Comparison of ENCODE assay signal across 8 mouse cellular contexts in genomic region chr12:29894669-29895068, GRCm38 (mm10). TPM values are rescaled to one million over a fixed set of nuclear protein-coding genes. Genes with fewer than 3 reads are reported as not detected.
DNase-seq lines count a peak whose midpoint lies in the region; ATAC-seq and TF ChIP-seq lines count a peak whose summit lies in the region.

No protein-coding gene starts in this region.

- peaks cover 5 to 22% of the 10 kb centered on the region in 2 experiments; a peak in 3 of 4 replicates for H3K4me1 ChIP-seq in CH12.LX (ENCODE audit: control insufficient read depth in 1 of 2, insufficient read depth in 2 of 2)
- H3K4me1 ChIP-seq in limb, embryonic 10.5 days: no peaks in the 10 kb centered on the region

- no peak overlapping the region for H3K27ac ChIP-seq in CH12.LX (ENCODE audit: insufficient read depth, low read depth)
- no peak overlapping the region for H3K27ac ChIP-seq in limb, embryonic 10.5 days

- dilution Hi-C loops in CH12.LX (cut with MboI; ENCODE audit: extremely low pct_ligation_motif_present, extremely low pct_unique_long_range_greater_than_20kb, low sequenced_read_pairs): no loop called here

- no peaks in the 10 kb centered on the region for H3K27me3 ChIP-seq in CH12.LX (replicated peaks)
- H3K27me3 ChIP-seq in limb, embryonic 10.5 days (ENCODE audit: low read depth, poor library complexity, severe bottlenecking): no peaks in the 10 kb centered on the region

- in situ Hi-C loops in CH12.LX (cut with MboI; ENCODE audit: low pct_ligation_motif_present, low pct_unique_long_range_greater_than_20kb, low sequenced_read_pairs): no loop called here

- no peak overlapping the region for H3K9ac ChIP-seq in CH12.LX (ENCODE audit: insufficient read depth, low read depth)

- TF ChIP-seq POLR2A in CH12.LX (IDR thresholded peaks at IDR 0.05; ENCODE audit: low read depth, low read length): no peak

- no peaks in the 10 kb centered on the region for H3K79me2 ChIP-seq in CH12.LX (replicated peaks; ENCODE audit: control insufficient read depth, extremely low read depth, insufficient read depth, poor library complexity, severe bottlenecking)

- no peak for TF ChIP-seq EP300 in CH12.LX (IDR thresholded peaks at IDR 0.05; ENCODE audit: low read length)

- H3K4me3 ChIP-seq in CH12.LX (replicated peaks in 1 of 3; ENCODE audit: low read depth in 2 of 3, low read length in 2 of 3, poor library complexity in 1 of 3): no peak overlapping the region
- H3K4me3 ChIP-seq in limb, embryonic 10.5 days: no peak overlapping the region

- 22% methylated on average over 3 of the region's 3 CpGs for WGBS in limb, embryonic 10.5 days

- no peaks in the 10 kb centered on the region for H3K9me3 ChIP-seq in CH12.LX (replicated peaks; ENCODE audit: low read length)
- no peaks in the 10 kb centered on the region for H3K9me3 ChIP-seq in limb, embryonic 10.5 days (replicated peaks)

- ATAC-seq in erythroid progenitor cell, adult 5-6 weeks (replicated peaks; ENCODE audit: low FRiP score, poor library complexity, severe bottlenecking): no peak

- peak; percentile 23 for TF ChIP-seq RAD21 in CH12.LX (IDR thresholded peaks at IDR 0.05; ENCODE audit: low read depth, low read length)

- H3K4me2 ChIP-seq in CH12.LX (ENCODE audit: insufficient read depth, low read depth, poor library complexity, severe bottlenecking): no peak overlapping the region

- peak; percentile 32 for DNase-seq in kidney, adult 18-20 months
- DNase-seq in kidney, adult 11 months: no peak
- DNase-seq in CH12.LX (ENCODE audit: extremely low read depth) (peak; percentile 58), R1 (ENCODE audit: low read depth, low spot score) (peak; percentile 51)
- DNase-seq in embryo, embryonic 10 days (ENCODE audit: low spot score): peak; percentile 62
- DNase-seq in limb, embryonic 10.5 days (ENCODE audit: low spot score): peak; percentile 55
- DNase-seq in testis, postnatal 10 days (ENCODE audit: low spot score): peak; percentile 58

- no peaks in the 10 kb centered on the region for H3K36me3 ChIP-seq in CH12.LX (replicated peaks in 1 of 2; ENCODE audit: control insufficient read depth in 1 of 2, insufficient read depth in 1 of 2, low read length in 1 of 2)
- no peaks in the 10 kb centered on the region for H3K36me3 ChIP-seq in limb, embryonic 10.5 days

- TF ChIP-seq CTCF in CH12.LX (conservative IDR thresholded peaks at IDR 0.05 in 1 of 2, IDR thresholded peaks at IDR 0.05 in 1 of 2; ENCODE audit: low read depth in 2 of 2, low read length in 2 of 2): peak; percentile 68 to 98

TF ChIP-seq in CH12.LX, 34 proteins besides CTCF, POLR2A, EP300 and RAD21:
- TF ChIP-seq MXI1 (IDR thresholded peaks at IDR 0.05; ENCODE audit: low read depth, low read length) (no peak), POLR2AphosphoS2 (IDR thresholded peaks at IDR 0.05; ENCODE audit: low read depth, low read length) (no peak), CHD2 (IDR thresholded peaks at IDR 0.05; ENCODE audit: low read length) (no peak), SMC3 (IDR thresholded peaks at IDR 0.05; ENCODE audit: low read depth, low read length) (peak; percentile 28; the same call in 1 of the 2 replicates), ELF1 (IDR thresholded peaks at IDR 0.05; ENCODE audit: low read depth, low read length) (no peak), ZNF384 (IDR thresholded peaks at IDR 0.05; ENCODE audit: low read depth, low read length) (no peak), NRF1 (IDR thresholded peaks at IDR 0.05; ENCODE audit: low read depth, low read length) (no peak), NELFE (IDR thresholded peaks at IDR 0.05; ENCODE audit: low read depth, low read length) (no peak), ETS1 (conservative IDR thresholded peaks at IDR 0.05; ENCODE audit: low read depth, low read length) (no peak), SIN3A (IDR thresholded peaks at IDR 0.05; ENCODE audit: low read length) (no peak), JUN (IDR thresholded peaks at IDR 0.05; ENCODE audit: insufficient read depth, low read depth, low read length) (no peak), MAX (IDR thresholded peaks at IDR 0.05; ENCODE audit: low read length) (peak; percentile 91), TBP (conservative IDR thresholded peaks at IDR 0.05; ENCODE audit: low read depth, low read length) (no peak)

RNA-seq across cellular contexts. Expression of gene Pxdn, which starts 42.7 kb away (rescaled TPM):
- total RNA-seq in CH12.LX (2012; rRNA removed) (0.04 TPM in 1 of 2 replicates, not detected in the other), CH12.LX (2014; rRNA removed) (0.11 and 0.21 TPM in 2 replicates)
- polyA plus RNA-seq in CH12.LX (2012; ENCODE audit: insufficient read length, low read depth): 0.14 and 0.27 TPM in 2 replicates
- 108 and 137 TPM in 2 replicates for polyA plus RNA-seq in limb, embryonic 10.5 days (2016; fragmentation: Nextera tagmentation; extraction: Ambion mirVana)
- total RNA-seq in erythroid progenitor cell, adult 5-6 weeks (2015; ENCODE audit: low replicate concordance): not detected in 2 replicates
- total RNA-seq in erythroid progenitor cell, adult 5-6 weeks (2017; ENCODE audit: low replicate concordance): 1.5 TPM in 1 of 2 replicates, not detected in the other
